Mouse (Mus musculus): ENCODE data around the gene Slc25a36. TPM values are rescaled to one million over a fixed set of nuclear protein-coding genes. Genes with fewer than 3 reads are reported as not detected.
A peak's percentile ranks its signal among the peaks of the same experiment; 100 is the strongest.

Gene Slc25a36
- polyA plus RNA-seq (2014; fragmentation: Nextera tagmentation; extraction: Ambion mirVana) = 96.7 and 105 TPM in 2 replicates

DNA sequence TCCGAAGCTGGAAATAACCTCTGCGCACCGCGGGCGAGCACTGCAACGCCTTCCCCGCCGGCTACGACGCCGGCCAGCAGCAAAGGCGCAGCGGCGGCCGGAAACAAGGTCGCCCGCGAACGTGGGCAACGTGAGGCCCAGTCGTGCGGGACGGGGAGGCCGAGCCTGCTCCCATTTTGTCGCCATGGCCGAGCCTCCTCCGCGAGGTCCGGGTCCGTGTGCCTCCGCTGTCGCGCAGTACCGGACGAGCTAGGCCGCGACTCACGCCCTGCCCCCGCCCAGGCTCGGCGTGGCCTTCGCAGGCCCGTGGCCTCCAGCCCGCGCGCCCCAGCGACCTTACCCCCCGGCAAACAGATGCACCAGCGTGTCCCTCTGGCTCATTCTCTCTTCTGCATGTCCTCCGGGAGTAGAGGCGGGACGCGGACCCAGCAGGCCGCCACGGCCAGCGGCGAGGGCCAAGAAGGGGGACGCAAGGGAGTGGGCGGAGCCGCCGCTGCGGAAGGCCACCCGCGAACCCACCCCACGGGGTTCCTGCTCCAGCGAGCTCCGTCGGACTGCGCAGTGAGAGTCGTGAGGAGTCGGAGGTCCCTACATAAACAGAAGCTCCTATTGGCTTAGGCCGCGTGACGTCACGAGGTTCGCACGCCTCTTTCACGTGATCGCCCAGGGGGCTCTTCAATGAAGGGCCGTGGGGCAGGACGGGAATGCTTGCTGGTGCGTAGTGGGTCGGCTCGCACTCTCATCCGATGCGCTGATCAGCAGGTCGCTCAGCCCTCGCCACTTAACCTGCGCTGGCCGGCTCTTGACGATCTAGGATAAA lies at the start of gene Slc25a36:
Gene Slc25a36 (minus strand): TSS at position 587 of the 820 bp plus-strand sequence.
- ATAC-seq (replicated peaks; ENCODE audit: low FRiP score, low TSS enrichment, low read depth) (peak; percentile 99), DNase-seq (ENCODE audit: low spot score) (peak; percentile 97)
- no peaks in the 10 kb centered on the region for H3K27me3 ChIP-seq (replicated peaks; ENCODE audit: control insufficient read depth, insufficient read depth, low read length)
- H3K4me2 ChIP-seq (ENCODE audit: low read length) = peak within 1 kb of the TSS; percentile 67
- peaks cover 18% of the 10 kb centered on the region for H3K4me1 ChIP-seq (replicated peaks; ENCODE audit: control insufficient read depth, insufficient read depth, low read length)
- no peaks in the 10 kb centered on the region; the same call in 1 of the 2 replicates for H3K36me3 ChIP-seq (ENCODE audit: control insufficient read depth, insufficient read depth, low read length)
- under 1% methylated on average over 76 of the region's 91 CpGs for WGBS
- H3K27ac ChIP-seq (ENCODE audit: low read depth) = peak within 1 kb of the TSS; percentile 93
- no peaks in the 10 kb centered on the region for H3K9me3 ChIP-seq (ENCODE audit: control insufficient read depth, low read length)
- peak within 1 kb of the TSS; percentile 91 for H3K9ac ChIP-seq (ENCODE audit: low read length)
- H3K4me3 ChIP-seq (ENCODE audit: low read depth, low read length) = peak within 1 kb of the TSS; percentile 89

DNA sequence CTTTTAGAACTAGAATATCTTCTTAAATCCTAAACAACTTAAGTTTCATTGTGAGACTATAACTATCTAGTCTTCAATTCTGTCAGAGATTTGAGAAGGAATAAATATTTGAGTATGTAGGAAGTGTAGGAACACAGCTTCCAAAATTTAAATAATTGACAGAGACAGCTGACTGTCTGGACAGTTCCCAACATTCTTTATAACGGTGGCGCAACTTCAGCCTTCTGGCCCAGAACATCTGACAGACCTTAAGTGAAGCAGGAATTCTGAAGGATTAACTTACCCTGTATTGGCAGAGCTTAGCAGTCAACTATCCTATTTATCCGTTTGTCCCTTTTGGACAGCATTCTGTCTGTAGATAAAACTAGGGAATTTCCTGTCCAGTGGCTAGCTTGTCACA lies 47.5 kb upstream of the Slc25a36 start:
- no peak overlapping the region for H3K27ac ChIP-seq (ENCODE audit: low read depth)
- no peak overlapping the region for H3K9ac ChIP-seq (ENCODE audit: low read length)
- DNase-seq (ENCODE audit: low spot score) = no peak
- no peaks in the 10 kb centered on the region for H3K9me3 ChIP-seq (ENCODE audit: control insufficient read depth, low read length)
- H3K4me3 ChIP-seq (ENCODE audit: low read depth, low read length) = no peak overlapping the region
- no peaks in the 10 kb centered on the region for H3K27me3 ChIP-seq (replicated peaks; ENCODE audit: control insufficient read depth, insufficient read depth, low read length)
- 63% methylated on average over 3 of the region's 3 CpGs for WGBS
- no peaks in the 10 kb centered on the region for H3K4me1 ChIP-seq (replicated peaks; ENCODE audit: control insufficient read depth, insufficient read depth, low read length)
- no peak overlapping the region for H3K4me2 ChIP-seq (ENCODE audit: low read length)
- no peaks in the 10 kb centered on the region for H3K36me3 ChIP-seq (ENCODE audit: control insufficient read depth, insufficient read depth, low read length)
- no peak for ATAC-seq (replicated peaks; ENCODE audit: low FRiP score, low TSS enrichment, low read depth)

DNA sequence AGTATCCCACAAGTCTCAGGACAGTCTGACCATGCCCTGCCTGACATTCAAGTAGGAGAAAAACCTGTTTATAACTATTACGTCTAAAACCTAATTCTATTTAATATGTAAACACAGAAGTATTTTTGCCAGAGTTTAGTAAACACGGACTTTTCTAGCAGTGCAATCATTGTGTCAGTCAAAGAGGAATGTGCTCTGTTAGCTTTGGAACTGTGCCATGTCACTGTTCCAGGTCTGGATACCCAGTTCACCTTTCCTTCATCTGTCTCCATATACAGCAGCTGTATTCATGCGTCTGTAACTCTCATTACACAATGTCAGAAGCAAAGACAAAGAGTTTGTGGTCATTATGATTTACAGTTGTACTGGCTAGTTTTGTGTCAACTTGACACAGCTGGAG lies 45.0 kb upstream of the Slc25a36 start:
- 32% methylated on average over 3 of the region's 3 CpGs for WGBS

DNA sequence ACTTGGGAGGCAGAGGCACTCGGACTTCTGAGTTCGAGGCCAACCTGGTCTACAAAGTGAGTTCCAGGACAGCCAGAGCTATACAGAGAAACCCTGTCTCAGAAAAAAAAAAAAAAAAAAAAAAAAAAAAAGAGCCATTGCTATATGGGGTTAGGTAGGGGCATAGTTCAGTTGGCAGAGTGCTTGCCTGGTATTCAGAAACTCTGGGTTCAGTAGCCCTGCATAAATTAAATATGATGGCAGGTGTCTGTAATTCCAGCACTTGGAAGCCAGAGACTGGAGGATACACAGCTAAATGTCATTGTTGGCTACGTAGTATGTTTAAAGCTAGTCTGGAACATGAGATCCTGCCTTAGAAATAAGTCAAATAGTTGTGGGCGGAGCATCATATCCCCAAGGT lies 44.0 kb upstream of the Slc25a36 start:
- 84% methylated on average over 4 of the region's 4 CpGs for WGBS
- ATAC-seq (replicated peaks; ENCODE audit: low FRiP score, low TSS enrichment, low read depth) (no peak), DNase-seq (ENCODE audit: low spot score) (no peak)
- Histone ChIP-seq H3K9me3 (ENCODE audit: control insufficient read depth, low read length) (no peaks in the 10 kb centered on the region), H3K36me3 (ENCODE audit: control insufficient read depth, insufficient read depth, low read length) (no peaks in the 10 kb centered on the region), H3K27me3 (replicated peaks; ENCODE audit: control insufficient read depth, insufficient read depth, low read length) (no peaks in the 10 kb centered on the region), H3K4me3 (ENCODE audit: low read depth, low read length) (no peak overlapping the region), H3K9ac (ENCODE audit: low read length) (no peak overlapping the region), H3K27ac (ENCODE audit: low read depth) (no peak overlapping the region), H3K4me2 (ENCODE audit: low read length) (no peak overlapping the region), H3K4me1 (replicated peaks; ENCODE audit: control insufficient read depth, insufficient read depth, low read length) (no peaks in the 10 kb centered on the region)

More for the DNA sequence above, 45.0 kb upstream of the Slc25a36 start:
- no peak overlapping the region for H3K9ac ChIP-seq (ENCODE audit: low read length)
- H3K4me3 ChIP-seq (ENCODE audit: low read depth, low read length) = no peak overlapping the region
- no peaks in the 10 kb centered on the region for H3K27me3 ChIP-seq (replicated peaks; ENCODE audit: control insufficient read depth, insufficient read depth, low read length)
- H3K4me2 ChIP-seq (ENCODE audit: low read length) = no peak overlapping the region
- no peaks in the 10 kb centered on the region for H3K4me1 ChIP-seq (replicated peaks; ENCODE audit: control insufficient read depth, insufficient read depth, low read length)
- DNase-seq (ENCODE audit: low spot score) (no peak), ATAC-seq (replicated peaks; ENCODE audit: low FRiP score, low TSS enrichment, low read depth) (no peak)
- no peak overlapping the region for H3K27ac ChIP-seq (ENCODE audit: low read depth)
- H3K36me3 ChIP-seq (ENCODE audit: control insufficient read depth, insufficient read depth, low read length) = no peaks in the 10 kb centered on the region
- H3K9me3 ChIP-seq (ENCODE audit: control insufficient read depth, low read length) = no peaks in the 10 kb centered on the region

DNA sequence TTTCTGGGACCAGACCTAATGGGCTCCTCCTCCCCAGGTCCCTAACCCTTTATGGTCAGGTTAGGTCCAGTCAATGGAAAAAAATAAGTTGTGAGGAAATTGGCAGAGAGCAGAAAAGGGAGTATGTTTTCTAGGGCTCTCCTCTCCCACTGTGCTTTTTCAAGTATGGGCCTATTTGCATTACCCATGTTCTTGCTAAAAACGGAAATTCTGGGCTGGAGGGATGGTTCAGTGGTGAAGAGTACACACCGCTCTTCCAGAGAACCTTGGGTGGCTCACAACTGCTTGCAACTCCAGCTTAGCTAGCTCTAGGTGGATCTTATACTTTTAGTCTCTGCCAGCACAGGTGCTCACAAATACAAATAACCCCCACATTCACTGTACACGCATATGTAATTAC lies 42.0 kb upstream of the Slc25a36 start:
- Histone ChIP-seq H3K4me2 (ENCODE audit: low read length) (no peak overlapping the region), H3K27me3 (replicated peaks; ENCODE audit: control insufficient read depth, insufficient read depth, low read length) (no peaks in the 10 kb centered on the region), H3K9ac (ENCODE audit: low read length) (no peak overlapping the region), H3K9me3 (ENCODE audit: control insufficient read depth, low read length) (no peaks in the 10 kb centered on the region), H3K36me3 (ENCODE audit: control insufficient read depth, insufficient read depth, low read length) (no peaks in the 10 kb centered on the region), H3K4me1 (replicated peaks; ENCODE audit: control insufficient read depth, insufficient read depth, low read length) (no peaks in the 10 kb centered on the region), H3K27ac (ENCODE audit: low read depth) (no peak overlapping the region), H3K4me3 (ENCODE audit: low read depth, low read length) (no peak overlapping the region)
- no peak for ATAC-seq (replicated peaks; ENCODE audit: low FRiP score, low TSS enrichment, low read depth)
- no peak for DNase-seq (ENCODE audit: low spot score)
- WGBS = 88% methylated on average over 3 of the region's 3 CpGs

DNA sequence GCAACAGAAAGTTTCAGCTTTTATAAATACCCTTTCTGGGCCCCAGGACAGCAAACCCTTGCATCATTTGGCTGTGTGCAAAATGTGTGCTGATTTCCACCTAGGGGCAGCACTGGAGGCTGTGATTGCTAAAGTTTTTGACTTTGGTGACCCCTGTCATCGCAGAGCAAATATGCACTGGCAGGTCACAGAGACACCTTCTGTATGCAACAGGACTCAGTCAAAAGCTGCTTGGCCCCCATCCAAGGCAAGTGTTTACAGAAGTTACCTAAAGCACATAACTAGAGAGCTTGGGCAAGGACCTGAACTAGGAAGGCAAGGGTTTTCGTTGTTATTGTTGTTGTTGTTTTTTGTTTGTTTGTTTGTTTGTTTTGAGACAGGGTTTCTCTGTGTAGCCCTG lies 36.3 kb upstream of the Slc25a36 start:
- no peaks in the 10 kb centered on the region for H3K36me3 ChIP-seq (ENCODE audit: control insufficient read depth, insufficient read depth, low read length)
- no peak for DNase-seq (ENCODE audit: low spot score)
- no peaks in the 10 kb centered on the region for H3K27me3 ChIP-seq (replicated peaks; ENCODE audit: control insufficient read depth, insufficient read depth, low read length)
- no peak overlapping the region for H3K4me3 ChIP-seq (ENCODE audit: low read depth, low read length)
- H3K9me3 ChIP-seq (ENCODE audit: control insufficient read depth, low read length) = no peaks in the 10 kb centered on the region
- no peak overlapping the region for H3K27ac ChIP-seq (ENCODE audit: low read depth)
- 73% methylated on average over 2 of the region's 2 CpGs for WGBS
- no peak for ATAC-seq (replicated peaks; ENCODE audit: low FRiP score, low TSS enrichment, low read depth)
- H3K4me2 ChIP-seq (ENCODE audit: low read length) = no peak overlapping the region
- no peaks in the 10 kb centered on the region for H3K4me1 ChIP-seq (replicated peaks; ENCODE audit: control insufficient read depth, insufficient read depth, low read length)
- no peak overlapping the region for H3K9ac ChIP-seq (ENCODE audit: low read length)

DNA sequence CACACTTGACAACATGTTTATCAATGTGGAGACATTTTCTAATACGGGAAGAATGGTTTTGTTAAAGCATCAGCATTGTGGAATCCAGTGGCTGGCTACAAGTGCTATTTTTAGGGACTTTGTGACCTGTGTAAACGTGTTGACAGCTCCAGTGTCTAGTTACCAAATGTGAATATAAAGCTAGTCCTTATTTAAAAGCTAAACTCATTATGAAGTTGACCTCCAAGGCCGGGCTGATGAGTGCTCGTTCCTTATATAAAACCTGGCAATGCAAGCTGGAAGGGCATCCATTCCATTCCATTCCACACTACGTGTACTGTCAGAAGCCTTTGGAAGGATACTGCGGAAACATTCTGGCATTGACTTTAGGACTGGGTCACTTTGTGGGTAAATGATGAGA lies 34.4 kb upstream of the Slc25a36 start:
- no peaks in the 10 kb centered on the region for H3K27me3 ChIP-seq (replicated peaks; ENCODE audit: control insufficient read depth, insufficient read depth, low read length)
- H3K9ac ChIP-seq (ENCODE audit: low read length) = no peak overlapping the region
- H3K4me1 ChIP-seq (replicated peaks; ENCODE audit: control insufficient read depth, insufficient read depth, low read length) = no peaks in the 10 kb centered on the region
- H3K4me3 ChIP-seq (ENCODE audit: low read depth, low read length) = no peak overlapping the region
- H3K27ac ChIP-seq (ENCODE audit: low read depth) = no peak overlapping the region
- no peak for ATAC-seq (replicated peaks; ENCODE audit: low FRiP score, low TSS enrichment, low read depth)
- H3K4me2 ChIP-seq (ENCODE audit: low read length) = no peak overlapping the region
- 78% methylated on average over 6 of the region's 6 CpGs for WGBS
- no peak for DNase-seq (ENCODE audit: low spot score)
- no peaks in the 10 kb centered on the region for H3K36me3 ChIP-seq (ENCODE audit: control insufficient read depth, insufficient read depth, low read length)
- no peaks in the 10 kb centered on the region for H3K9me3 ChIP-seq (ENCODE audit: control insufficient read depth, low read length)

DNA sequence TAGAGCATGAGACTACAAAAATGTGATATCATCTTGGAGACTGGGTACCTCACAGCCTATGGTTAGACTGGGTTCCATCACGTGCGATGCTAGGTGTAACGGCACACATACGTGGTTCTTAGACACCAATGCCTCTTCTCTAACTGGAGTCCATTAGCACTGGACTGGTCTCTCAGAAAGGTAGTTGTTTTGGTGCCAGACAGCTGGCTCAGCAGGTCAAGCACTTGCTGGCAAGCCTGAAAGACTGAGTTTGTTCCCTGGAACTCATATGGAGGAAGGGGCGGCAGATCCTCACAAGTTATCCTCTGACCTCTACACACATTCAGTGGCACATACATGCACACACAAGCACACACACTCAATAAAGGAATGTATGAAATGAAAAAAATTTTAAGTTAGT lies 32.5 kb upstream of the Slc25a36 start:
- H3K4me2 ChIP-seq (ENCODE audit: low read length) = no peak overlapping the region
- 92% methylated on average over 5 of the region's 5 CpGs for WGBS
- ATAC-seq (replicated peaks; ENCODE audit: low FRiP score, low TSS enrichment, low read depth) (no peak), DNase-seq (ENCODE audit: low spot score) (no peak)
- no peaks in the 10 kb centered on the region for H3K9me3 ChIP-seq (ENCODE audit: control insufficient read depth, low read length)
- no peaks in the 10 kb centered on the region for H3K27me3 ChIP-seq (replicated peaks; ENCODE audit: control insufficient read depth, insufficient read depth, low read length)
- H3K27ac ChIP-seq (ENCODE audit: low read depth) = no peak overlapping the region
- H3K36me3 ChIP-seq (ENCODE audit: control insufficient read depth, insufficient read depth, low read length) = no peaks in the 10 kb centered on the region
- no peak overlapping the region for H3K4me3 ChIP-seq (ENCODE audit: low read depth, low read length)
- no peaks in the 10 kb centered on the region for H3K4me1 ChIP-seq (replicated peaks; ENCODE audit: control insufficient read depth, insufficient read depth, low read length)
- H3K9ac ChIP-seq (ENCODE audit: low read length) = no peak overlapping the region

DNA sequence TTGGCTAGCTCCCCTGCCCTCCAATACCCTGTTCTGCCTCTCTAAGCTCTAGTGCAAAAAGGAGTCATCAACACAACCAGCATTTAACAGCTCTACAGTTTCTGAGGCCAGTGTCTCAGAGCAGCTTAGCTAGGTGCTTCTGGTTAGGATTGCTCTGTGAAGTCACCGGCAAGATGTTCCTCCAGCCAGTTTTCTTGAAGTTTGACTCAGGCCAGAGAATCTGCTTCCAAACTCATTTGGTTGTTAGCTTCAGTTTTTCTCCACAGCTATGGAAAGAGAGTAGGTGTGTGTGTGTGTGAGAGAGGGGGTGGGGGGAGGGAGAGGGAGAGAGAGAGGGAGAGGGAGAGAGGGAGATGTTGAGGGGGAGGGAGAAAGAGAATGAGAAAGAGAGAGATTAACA lies 31.6 kb upstream of the Slc25a36 start:
- Histone ChIP-seq H3K27ac (ENCODE audit: low read depth) (no peak overlapping the region), H3K9me3 (ENCODE audit: control insufficient read depth, low read length) (no peaks in the 10 kb centered on the region), H3K4me3 (ENCODE audit: low read depth, low read length) (no peak overlapping the region), H3K36me3 (ENCODE audit: control insufficient read depth, insufficient read depth, low read length) (no peaks in the 10 kb centered on the region), H3K4me1 (replicated peaks; ENCODE audit: control insufficient read depth, insufficient read depth, low read length) (no peaks in the 10 kb centered on the region), H3K4me2 (ENCODE audit: low read length) (no peak overlapping the region), H3K9ac (ENCODE audit: low read length) (no peak overlapping the region), H3K27me3 (replicated peaks; ENCODE audit: control insufficient read depth, insufficient read depth, low read length) (no peaks in the 10 kb centered on the region)
- 92% methylated on average over 1 of the region's 1 CpGs for WGBS
- no peak for DNase-seq (ENCODE audit: low spot score)
- no peak for ATAC-seq (replicated peaks; ENCODE audit: low FRiP score, low TSS enrichment, low read depth)

Measured in intestine, embryonic 14.5 days (tissue).